Mouse (Mus musculus) embryo, embryonic 10.5 days (tissue): Measurements from ENCODE around the gene Lamb2.

Experiments
- DNase-seq: peaks from one replicate; pipeline ENCODE4 v3.0.0-alpha.2; 2015; ENCODE audit warnings: low spot score

Lamb2 gene

GRCm38 (mm10) chr9:108479721-108480351, at the start of gene Lamb2:
Gene Lamb2, plus strand, starts transcription at chr9:108479736.
- DNase-seq = peak; percentile 93

- DNase-seq = peak; percentile 68
Measured at GRCm38 (mm10) chr9:108431431-108432067, 48.0 kb upstream of the Lamb2 start.

DNA sequence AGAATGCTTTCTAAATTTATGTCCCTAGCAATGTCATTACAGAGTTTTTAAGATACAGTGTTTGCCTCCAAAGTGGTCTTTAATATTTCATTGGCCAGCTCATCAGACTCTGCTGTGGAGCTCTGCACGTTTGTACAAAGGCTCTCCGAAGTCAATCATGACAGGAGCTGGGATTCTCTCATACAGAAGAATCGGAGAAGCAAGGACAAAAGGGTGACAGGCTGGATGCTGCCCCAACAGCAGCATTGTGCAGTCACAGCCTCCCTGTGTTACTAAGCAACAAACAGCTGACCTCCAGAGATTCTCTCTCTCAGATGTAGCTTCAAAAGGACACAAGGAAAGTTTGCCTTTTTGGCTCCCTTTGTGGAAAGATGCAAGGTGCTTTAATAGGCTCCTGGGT, 43.4 kb upstream of the Lamb2 start, which contains the start of gene BC048562:
Gene BC048562 (plus strand): TSS at position 301 of the 400 bp plus-strand sequence.
- no peak for DNase-seq

- DNase-seq = no peak
Measured at GRCm38 (mm10) chr9:108439176-108439575, 40.4 kb upstream of the Lamb2 start.

- no peak for DNase-seq
Measured at GRCm38 (mm10) chr9:108440485-108440884, 39.1 kb upstream of the Lamb2 start.

GRCm38 (mm10) chr9:108441236-108441919, 38.2 kb upstream of the Lamb2 start:
- no peak for DNase-seq

DNA sequence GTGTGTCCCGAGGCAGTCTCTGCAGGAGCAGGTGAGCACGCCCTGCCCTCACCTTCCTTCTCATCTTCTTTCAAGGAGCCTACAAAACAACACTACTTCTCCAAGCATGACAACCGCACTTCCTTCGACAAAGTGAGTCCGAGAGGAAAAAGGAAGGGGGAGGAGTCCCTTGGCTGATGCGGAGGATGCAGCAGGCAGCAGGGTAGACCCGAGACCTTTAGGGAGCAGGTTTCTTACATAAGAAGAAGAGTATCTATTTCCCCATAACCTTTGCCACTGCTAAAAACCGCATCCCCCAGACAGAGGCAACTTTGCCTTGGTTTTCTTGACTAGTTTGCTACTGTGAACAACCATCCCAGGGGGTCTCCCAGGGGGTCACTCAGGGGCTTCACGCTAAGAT, 34.4 kb upstream of the Lamb2 start:
- no peak for DNase-seq

- peak; percentile 87 for DNase-seq
Measured at GRCm38 (mm10) chr9:108449860-108450259, 29.7 kb upstream of the Lamb2 start.

DNA sequence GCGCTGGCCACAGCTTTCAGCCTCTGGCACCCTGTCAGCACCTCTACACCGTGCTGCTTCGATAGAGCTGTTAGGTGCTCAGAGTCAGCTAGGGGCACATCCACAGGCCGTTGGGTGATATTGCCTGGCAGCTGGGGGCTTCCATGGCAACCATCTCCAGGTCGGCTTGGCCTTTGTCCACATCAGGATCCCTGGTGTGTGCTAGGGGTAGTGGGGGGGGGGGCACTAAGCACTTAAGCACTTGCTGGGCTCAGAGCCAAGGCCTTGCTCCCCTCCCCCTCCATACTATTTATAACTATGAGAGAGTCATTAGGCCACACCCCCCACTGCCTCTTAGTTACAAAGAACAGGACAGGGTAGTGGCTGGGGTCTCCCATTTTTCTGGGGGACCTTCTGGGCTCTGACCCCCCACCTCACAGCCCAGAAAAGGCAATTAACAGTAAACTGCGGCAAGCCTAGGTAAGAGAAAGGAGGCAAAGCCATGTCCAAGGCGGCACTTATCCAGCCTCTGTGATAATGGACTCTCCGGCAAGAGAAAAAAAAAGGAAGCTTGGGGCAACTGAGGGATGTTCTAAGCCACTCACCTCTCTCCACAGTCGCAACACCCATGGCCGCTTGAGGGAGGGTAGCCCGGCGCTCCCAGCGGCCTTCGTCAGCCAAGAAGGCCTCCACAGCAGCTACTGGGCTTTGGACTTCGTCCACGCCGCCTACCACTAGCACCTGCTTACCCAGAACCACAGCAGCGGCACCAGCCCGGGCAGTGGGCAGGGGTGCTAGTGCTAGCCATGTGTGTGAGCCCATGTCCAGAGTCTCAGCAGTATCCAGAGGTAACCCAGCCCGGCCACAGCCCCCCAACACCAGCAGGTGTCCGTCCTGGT, 29.0 kb upstream of the Lamb2 start:
- DNase-seq = peak; percentile 63

DNA sequence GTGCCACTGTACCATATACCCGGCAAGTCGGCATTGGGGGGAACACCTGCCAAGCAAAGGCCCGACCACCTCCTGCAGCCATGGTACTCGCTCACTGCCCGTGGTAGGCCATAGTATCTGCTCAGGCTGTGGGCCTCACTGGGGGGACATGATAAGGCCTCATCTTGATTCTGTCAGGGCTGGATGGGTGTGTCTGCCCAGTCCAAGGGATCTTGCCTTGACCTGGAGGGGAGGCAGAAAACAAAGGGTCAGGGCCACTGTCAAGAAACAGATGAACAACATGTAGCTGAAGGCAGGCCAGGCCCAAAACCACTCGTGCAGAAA, 28.4 kb upstream of the Lamb2 start:
- DNase-seq = no peak

DNA sequence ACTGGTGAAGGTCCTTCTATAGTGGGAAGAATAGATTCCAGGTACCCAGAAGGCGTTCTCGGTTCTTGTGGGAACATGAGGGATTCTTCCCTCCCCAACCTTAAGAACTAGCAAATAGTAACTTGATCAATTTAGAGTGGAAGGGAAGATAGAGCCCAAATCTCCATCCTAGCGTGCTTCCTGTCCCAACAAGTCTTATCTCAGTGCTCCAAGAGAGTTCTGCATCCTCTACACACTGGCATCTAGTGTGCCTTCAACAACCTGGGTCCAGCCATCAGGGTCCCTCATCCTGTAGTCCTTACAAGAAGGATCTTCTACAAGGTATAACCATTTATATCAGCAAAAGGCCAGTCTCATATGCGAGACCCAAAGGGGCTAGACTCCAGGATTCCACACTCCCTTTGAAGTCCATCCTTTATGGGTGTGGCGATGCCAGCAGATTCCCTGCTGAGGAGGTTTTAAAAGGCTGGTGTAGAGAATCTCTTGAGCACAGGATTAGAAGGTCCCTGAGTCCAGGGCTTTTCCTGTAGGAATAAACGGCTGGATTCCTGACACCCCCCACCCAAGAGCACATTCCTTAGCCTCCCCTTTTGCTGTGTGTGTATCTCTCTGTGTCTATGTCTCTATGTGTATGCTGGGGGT, 27.9 kb upstream of the Lamb2 start:
- peak; percentile 30 for DNase-seq

DNA sequence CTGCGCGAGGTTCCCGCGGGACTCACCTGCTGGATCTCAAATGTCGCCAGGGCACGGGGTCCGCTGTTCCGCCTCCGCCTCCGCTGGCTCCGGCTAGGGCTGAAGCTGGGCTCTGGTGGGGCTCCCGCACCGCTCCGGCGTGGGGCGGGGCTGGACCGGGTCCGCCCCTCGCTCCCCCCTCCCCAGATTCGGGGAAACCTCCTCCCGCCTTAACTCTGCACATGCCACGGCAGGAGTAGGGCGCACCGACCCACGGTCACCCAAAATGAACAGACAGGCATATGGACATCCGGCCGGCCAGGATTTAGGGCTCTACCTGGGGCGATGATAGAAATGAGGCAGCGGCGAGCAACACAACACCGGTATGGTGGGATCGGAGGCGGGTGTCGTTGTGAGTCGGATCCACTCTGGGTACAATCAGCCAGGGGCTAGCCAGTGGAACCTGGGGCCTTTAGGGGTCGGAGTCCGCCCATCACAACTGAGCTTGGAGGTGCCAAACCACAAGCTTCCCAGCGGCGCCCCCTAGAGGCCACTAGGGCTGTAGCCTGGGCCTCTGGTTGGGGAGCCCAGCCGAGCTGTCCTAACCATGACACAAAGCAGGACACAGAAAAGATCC, 27.1 kb upstream of the Lamb2 start:
- peak; percentile 97 for DNase-seq

DNA sequence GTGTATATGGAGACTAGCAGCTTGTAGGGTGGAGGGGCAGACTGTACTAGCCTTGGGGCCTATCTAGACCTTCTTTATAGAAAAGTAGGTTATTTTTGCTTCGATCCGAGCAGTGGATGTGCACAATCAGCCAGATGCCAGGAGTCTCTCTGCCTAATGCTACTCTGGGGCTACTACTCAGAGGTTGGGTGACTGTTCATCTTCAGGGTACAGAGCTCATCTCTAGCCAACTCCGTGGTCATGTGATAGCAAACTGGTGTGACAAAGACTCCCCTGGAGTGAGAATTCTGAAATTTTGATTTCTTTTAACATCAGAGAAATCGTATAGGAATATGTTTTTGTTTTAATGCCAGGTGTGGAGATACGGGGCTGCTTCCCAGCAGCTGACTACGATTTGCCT, 26.6 kb upstream of the Lamb2 start:
- DNase-seq = no peak

- no peak for DNase-seq
Measured at GRCm38 (mm10) chr9:108453458-108453857, 26.1 kb upstream of the Lamb2 start.

DNA sequence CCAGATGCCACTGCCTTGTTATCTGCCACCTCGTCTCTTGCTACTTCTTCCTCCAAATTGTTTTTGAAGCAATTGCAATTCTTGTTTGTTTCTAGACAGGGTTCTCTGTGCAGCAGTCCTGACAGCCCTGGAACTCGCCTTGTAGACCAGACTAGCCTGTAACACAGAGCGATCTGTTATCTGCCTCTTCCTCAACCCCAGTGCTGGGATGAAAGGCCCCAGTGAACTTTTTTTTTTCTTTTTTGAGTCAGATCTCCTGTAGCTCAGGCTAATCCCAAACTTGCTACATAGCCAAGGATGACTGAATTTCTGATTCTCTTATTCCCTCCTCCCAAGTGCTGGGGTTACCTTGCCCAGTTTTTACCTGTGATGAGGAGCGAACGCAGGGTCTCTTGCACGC, 25.1 kb upstream of the Lamb2 start:
- DNase-seq = no peak

GRCm38 (mm10) chr9:108455747-108456571, 23.6 kb upstream of the Lamb2 start:
- no peak for DNase-seq

GRCm38 (mm10) chr9:108456953-108457352, 22.6 kb upstream of the Lamb2 start:
- DNase-seq = no peak

- DNase-seq = no peak
Measured at GRCm38 (mm10) chr9:108459939-108460318, 19.6 kb upstream of the Lamb2 start.

- peak; percentile 89 for DNase-seq
Measured at GRCm38 (mm10) chr9:108460319-108461178, 19.0 kb upstream of the Lamb2 start, which contains the start of gene Ccdc71. Gene Ccdc71, plus strand, starts transcription at chr9:108460527.
